Mouse (Mus musculus): Measurements from ENCODE around the gene Hnrnpl. TPM values are rescaled to one million over a fixed set of nuclear protein-coding genes. Genes with fewer than 3 reads are reported as not detected.

The Hnrnpl gene
- polyA plus RNA-seq, 1 experiment from 2014 or later: 279 TPM

DNA sequence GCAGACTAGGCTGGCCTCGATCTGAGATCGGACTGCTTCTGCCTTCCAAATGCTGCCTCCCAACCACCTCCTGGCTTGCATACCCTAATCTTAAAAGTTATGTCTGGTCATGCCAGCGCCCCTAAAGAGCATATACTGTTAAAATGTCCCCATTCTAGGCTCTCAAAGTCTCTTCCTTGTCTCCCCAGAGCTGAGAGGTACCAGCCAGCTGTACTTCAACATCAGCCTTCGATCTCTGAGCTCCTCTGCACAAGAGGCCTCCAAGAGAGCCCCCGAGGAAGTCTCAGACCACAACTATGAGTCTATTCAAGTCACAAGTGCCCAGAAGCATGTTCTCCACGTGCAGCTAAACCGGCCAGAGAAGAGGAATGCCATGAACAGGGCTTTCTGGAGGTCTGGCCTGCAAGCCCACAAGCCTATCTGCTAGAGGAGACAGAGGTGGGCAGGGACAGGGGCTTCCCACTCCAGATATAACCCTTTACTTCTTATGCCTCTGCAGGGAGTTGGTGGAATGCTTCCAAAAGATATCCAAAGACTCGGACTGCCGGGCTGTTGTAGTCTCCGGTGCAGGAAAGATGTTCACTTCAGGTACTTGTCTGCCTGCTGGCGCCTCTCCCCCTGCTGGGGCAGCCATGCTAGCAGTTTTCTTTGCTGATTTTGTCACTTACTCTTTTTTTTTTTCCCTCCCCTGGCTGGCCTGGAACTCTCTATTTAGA is 17.5 kb downstream of the Hnrnpl start:
- DNase-seq (ENCODE audit: low spot score): no peak
- Histone ChIP-seq H3K27ac (ENCODE audit: low read depth, low read length) (peak overlapping the region; percentile 74), H3K4me3 (ENCODE audit: low read depth, low read length) (peak overlapping the region; percentile 61), H3K9me3 (ENCODE audit: control insufficient read depth, low read length) (no peaks in the 10 kb centered on the region), H3K36me3 (ENCODE audit: control insufficient read depth, insufficient read depth, low read length) (peaks cover 22% of the 10 kb centered on the region), H3K4me1 (replicated peaks; ENCODE audit: control insufficient read depth, insufficient read depth, low read length) (peaks cover 15% of the 10 kb centered on the region), H3K27me3 (replicated peaks; ENCODE audit: control insufficient read depth, insufficient read depth, low read length) (no peaks in the 10 kb centered on the region), H3K9ac (ENCODE audit: low read depth, low read length) (peak overlapping the region; percentile 77), H3K4me2 (peak overlapping the region; percentile 79)
- 0 out of 2 replicates have a peak, but pooled peaks have one; percentile 23 for ATAC-seq (replicated peaks; ENCODE audit: low FRiP score)
- WGBS: 52% methylated on average over 11 of the region's 11 CpGs

DNA sequence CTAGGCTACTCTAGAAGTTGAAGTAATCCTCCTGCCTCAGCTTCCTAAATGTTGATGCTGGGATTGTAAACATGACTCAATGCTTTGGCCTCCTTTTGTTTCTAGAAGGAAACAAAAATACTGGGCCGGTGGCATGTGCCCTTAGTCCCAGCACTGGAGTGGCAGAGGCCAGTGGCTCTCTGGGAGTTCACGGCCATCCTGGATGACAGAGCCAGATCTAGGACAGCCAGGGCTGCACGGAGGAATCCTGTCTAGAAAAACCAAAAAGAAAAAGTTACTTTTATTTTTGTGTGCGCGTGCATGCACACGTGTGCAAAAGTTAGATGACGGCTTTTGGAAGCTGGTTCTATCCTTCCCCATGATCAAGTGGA is 18.0 kb downstream of the Hnrnpl start:
- H3K36me3 ChIP-seq (ENCODE audit: control insufficient read depth, insufficient read depth, low read length): peaks cover 20% of the 10 kb centered on the region
- H3K27ac ChIP-seq (ENCODE audit: low read depth, low read length): peak overlapping the region; percentile 74
- DNase-seq (ENCODE audit: low spot score) (no peak), ATAC-seq (replicated peaks; ENCODE audit: low FRiP score) (no peak)
- no peaks in the 10 kb centered on the region for H3K27me3 ChIP-seq (replicated peaks; ENCODE audit: control insufficient read depth, insufficient read depth, low read length)
- H3K4me1 ChIP-seq (replicated peaks; ENCODE audit: control insufficient read depth, insufficient read depth, low read length): peaks cover 16% of the 10 kb centered on the region
- peak overlapping the region; percentile 79 for H3K4me2 ChIP-seq
- H3K4me3 ChIP-seq (ENCODE audit: low read depth, low read length): no peak overlapping the region
- H3K9ac ChIP-seq (ENCODE audit: low read depth, low read length): peak overlapping the region; percentile 77
- 91% methylated on average over 7 of the region's 7 CpGs for WGBS
- H3K9me3 ChIP-seq (ENCODE audit: control insufficient read depth, low read length): no peaks in the 10 kb centered on the region

DNA sequence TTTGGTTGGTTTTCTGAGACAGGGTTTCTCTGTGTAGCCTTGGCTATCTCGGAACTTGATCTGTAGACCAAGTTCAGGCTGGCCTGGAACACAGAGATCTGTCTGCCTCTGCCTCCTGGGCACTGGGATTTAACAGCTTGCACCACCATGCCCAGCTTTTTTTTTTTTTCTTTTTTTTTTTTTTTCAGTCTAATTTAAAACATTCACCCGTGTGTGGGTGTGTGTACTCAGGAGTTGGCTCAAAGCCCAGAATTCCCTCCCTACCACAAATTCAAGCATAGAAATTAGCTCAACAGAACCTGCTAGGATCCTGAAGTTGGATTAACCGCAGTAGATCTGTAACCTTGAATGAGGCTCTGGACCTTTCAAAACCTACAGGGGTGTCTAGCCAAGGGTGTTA is 19.0 kb downstream of the Hnrnpl start:
- Histone ChIP-seq H3K36me3 (ENCODE audit: control insufficient read depth, insufficient read depth, low read length) (peaks cover 16% of the 10 kb centered on the region), H3K4me1 (replicated peaks; ENCODE audit: control insufficient read depth, insufficient read depth, low read length) (peaks cover 18% of the 10 kb centered on the region), H3K9me3 (ENCODE audit: control insufficient read depth, low read length) (no peaks in the 10 kb centered on the region), H3K27me3 (replicated peaks; ENCODE audit: control insufficient read depth, insufficient read depth, low read length) (no peaks in the 10 kb centered on the region), H3K4me2 (no peak overlapping the region), H3K4me3 (ENCODE audit: low read depth, low read length) (no peak overlapping the region), H3K27ac (ENCODE audit: low read depth, low read length) (no peak overlapping the region), H3K9ac (ENCODE audit: low read depth, low read length) (no peak overlapping the region)
- 75% methylated on average over 3 of the region's 3 CpGs for WGBS
- ATAC-seq (replicated peaks; ENCODE audit: low FRiP score) (no peak), DNase-seq (ENCODE audit: low spot score) (no peak)

DNA sequence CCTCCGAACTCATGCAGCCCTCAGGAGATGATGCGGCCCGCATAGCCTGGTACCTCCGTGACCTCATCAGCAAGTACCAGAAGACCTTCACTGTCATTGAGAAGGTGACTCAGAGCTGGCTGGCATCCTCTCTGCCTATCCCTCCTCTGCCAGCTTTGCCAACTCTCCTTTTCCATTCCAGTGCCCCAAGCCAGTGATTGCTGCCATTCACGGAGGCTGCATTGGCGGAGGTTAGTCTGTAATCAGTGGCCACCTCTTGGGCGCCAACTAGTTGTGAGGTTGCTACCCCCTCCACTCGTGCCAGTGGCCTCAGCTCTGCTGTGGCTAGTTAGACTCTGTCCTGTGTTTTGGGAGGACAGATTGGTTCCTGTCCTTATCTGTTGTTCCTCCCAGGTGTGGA is 21.5 kb downstream of the Hnrnpl start:
- ATAC-seq (replicated peaks; ENCODE audit: low FRiP score) (no peak), DNase-seq (ENCODE audit: low spot score) (no peak)
- H3K4me1 ChIP-seq (replicated peaks; ENCODE audit: control insufficient read depth, insufficient read depth, low read length): peaks cover 15% of the 10 kb centered on the region
- peaks cover 13% of the 10 kb centered on the region for H3K36me3 ChIP-seq (ENCODE audit: control insufficient read depth, insufficient read depth, low read length)
- no peak overlapping the region for H3K9ac ChIP-seq (ENCODE audit: low read depth, low read length)
- no peak overlapping the region for H3K27ac ChIP-seq (ENCODE audit: low read depth, low read length)
- H3K27me3 ChIP-seq (replicated peaks; ENCODE audit: control insufficient read depth, insufficient read depth, low read length): no peaks in the 10 kb centered on the region
- no peaks in the 10 kb centered on the region for H3K9me3 ChIP-seq (ENCODE audit: control insufficient read depth, low read length)
- 89% methylated on average over 8 of the region's 8 CpGs for WGBS
- H3K4me3 ChIP-seq (ENCODE audit: low read depth, low read length): no peak overlapping the region
- no peak overlapping the region for H3K4me2 ChIP-seq

DNA sequence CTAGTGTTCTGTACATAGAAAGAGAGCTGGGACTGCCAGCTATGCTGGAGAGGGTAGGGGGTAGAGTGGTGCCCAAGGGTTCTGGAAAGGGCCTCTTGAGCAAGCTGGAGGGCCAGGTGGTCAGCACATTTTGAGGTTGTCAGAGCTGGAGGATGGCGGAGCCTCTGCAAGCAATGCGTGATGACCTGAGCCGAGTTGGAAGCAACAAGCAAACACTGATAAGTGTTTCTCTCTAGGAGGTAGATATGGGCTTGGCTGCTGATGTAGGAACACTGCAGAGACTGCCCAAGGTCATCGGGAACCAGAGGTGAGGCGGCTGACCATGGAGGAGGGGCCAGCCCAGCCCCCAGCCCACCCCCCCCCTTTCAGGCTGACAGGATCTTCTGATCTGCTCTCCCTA is 22.6 kb downstream of the Hnrnpl start:
- H3K9ac ChIP-seq (ENCODE audit: low read depth, low read length): no peak overlapping the region
- ATAC-seq (replicated peaks; ENCODE audit: low FRiP score): no peak
- H3K9me3 ChIP-seq (ENCODE audit: control insufficient read depth, low read length): no peaks in the 10 kb centered on the region
- H3K4me3 ChIP-seq (ENCODE audit: low read depth, low read length): no peak overlapping the region
- H3K36me3 ChIP-seq (ENCODE audit: control insufficient read depth, insufficient read depth, low read length): peaks cover 13% of the 10 kb centered on the region
- 76% methylated on average over 5 of the region's 5 CpGs for WGBS
- no peak overlapping the region for H3K27ac ChIP-seq (ENCODE audit: low read depth, low read length)
- H3K27me3 ChIP-seq (replicated peaks; ENCODE audit: control insufficient read depth, insufficient read depth, low read length): no peaks in the 10 kb centered on the region
- no peak overlapping the region for H3K4me2 ChIP-seq
- DNase-seq (ENCODE audit: low spot score): no peak
- peaks cover 10% of the 10 kb centered on the region for H3K4me1 ChIP-seq (replicated peaks; ENCODE audit: control insufficient read depth, insufficient read depth, low read length)

DNA sequence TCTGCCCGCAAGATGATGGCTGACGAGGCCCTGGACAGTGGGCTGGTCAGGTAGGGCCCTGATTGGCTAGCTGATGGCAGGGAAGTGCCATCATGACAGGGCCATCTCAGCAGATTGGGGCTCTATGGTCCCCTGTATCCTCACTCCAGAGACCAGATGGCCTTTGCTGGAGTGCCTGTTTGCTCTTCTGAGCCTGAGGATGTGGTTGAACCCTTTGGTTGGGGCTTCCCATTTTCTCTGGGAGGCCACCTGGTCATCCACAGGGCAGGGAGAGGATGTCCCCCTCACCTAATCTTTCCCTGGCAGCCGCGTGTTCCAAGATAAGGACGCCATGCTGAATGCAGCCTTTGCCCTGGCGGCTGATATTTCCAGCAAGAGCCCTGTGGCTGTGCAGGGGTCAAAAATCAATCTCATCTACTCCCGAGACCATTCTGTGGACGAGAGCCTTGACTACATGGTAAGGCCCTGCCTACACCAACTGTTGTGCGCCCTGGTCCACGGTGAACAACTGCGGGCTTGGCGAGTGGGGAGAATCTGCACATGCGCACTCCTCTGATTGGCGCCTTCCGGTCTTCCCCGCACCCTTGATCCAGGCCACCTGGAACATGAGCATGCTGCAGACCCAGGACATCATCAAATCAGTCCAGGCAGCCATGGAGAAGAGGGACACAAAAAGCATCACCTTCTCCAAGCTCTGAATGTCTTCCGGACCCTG is 23.2 kb downstream of the Hnrnpl start:
- Histone ChIP-seq H3K27me3 (replicated peaks; ENCODE audit: control insufficient read depth, insufficient read depth, low read length) (no peaks in the 10 kb centered on the region), H3K9ac (ENCODE audit: low read depth, low read length) (no peak overlapping the region), H3K4me1 (replicated peaks; ENCODE audit: control insufficient read depth, insufficient read depth, low read length) (peaks cover 8% of the 10 kb centered on the region), H3K4me3 (ENCODE audit: low read depth, low read length) (no peak overlapping the region), H3K27ac (ENCODE audit: low read depth, low read length) (no peak overlapping the region), H3K9me3 (ENCODE audit: control insufficient read depth, low read length) (no peaks in the 10 kb centered on the region), H3K4me2 (no peak overlapping the region), H3K36me3 (ENCODE audit: control insufficient read depth, insufficient read depth, low read length) (peaks cover 13% of the 10 kb centered on the region)
- ATAC-seq (replicated peaks; ENCODE audit: low FRiP score) (no peak), DNase-seq (ENCODE audit: low spot score) (no peak)
- WGBS: 68% methylated on average over 17 of the region's 17 CpGs

DNA sequence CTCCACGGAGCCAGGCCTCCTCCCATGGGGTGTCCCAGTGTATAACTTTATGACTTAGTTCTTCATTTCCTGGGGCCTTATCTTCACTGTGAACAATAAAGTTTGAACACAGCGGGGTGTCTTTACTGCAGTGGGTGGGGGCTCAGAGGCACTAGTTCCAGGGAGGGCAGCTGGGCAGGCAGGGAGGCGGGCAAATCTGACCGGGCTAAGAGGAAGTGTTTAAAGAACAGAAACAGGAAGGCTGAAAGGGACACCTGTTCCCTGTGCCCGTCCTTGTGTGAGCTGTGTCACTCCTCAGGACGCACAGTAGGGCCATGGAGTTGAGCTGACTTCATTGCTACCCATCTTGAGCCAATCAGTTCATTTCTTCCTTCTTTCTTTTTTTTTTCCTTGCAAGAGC is 23.8 kb downstream of the Hnrnpl start:
- no peak overlapping the region for H3K9ac ChIP-seq (ENCODE audit: low read depth, low read length)
- H3K4me2 ChIP-seq: no peak overlapping the region
- peaks cover 8% of the 10 kb centered on the region for H3K4me1 ChIP-seq (replicated peaks; ENCODE audit: control insufficient read depth, insufficient read depth, low read length)
- 62% methylated on average over 6 of the region's 6 CpGs for WGBS
- H3K36me3 ChIP-seq (ENCODE audit: control insufficient read depth, insufficient read depth, low read length): peaks cover 13% of the 10 kb centered on the region
- no peak overlapping the region for H3K27ac ChIP-seq (ENCODE audit: low read depth, low read length)
- ATAC-seq (replicated peaks; ENCODE audit: low FRiP score) (no peak), DNase-seq (ENCODE audit: low spot score) (no peak)
- H3K27me3 ChIP-seq (replicated peaks; ENCODE audit: control insufficient read depth, insufficient read depth, low read length): no peaks in the 10 kb centered on the region
- no peak overlapping the region for H3K4me3 ChIP-seq (ENCODE audit: low read depth, low read length)
- H3K9me3 ChIP-seq (ENCODE audit: control insufficient read depth, low read length): no peaks in the 10 kb centered on the region

DNA sequence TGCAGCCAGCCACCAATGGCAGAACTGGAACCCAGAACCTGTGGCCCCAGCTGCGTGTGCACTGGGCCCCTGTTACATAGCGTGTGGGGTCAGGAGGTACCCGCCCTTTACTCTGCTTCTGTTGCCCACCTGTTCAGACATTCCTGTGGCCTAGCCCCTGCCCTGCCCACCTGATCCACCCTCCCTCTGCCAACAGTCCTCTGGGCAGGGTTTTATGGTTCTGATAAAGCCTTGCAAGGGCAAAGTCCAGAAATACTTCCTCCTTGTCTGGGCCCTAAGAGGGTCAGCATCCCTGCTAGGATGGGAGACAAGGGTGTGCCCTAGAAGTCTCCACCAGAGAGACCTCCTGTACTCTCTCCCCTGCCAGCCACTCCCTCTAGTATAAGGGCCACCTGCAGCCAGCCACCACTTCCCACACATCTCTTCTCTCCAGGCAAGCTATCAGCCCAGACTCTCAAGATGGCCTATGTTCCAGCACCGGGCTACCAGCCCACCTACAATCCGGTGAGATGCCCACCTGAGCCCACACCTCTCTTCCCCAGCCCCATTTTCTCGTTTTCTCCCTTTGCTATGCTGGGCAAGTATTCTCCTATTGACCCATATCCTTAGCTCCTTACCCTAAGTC is 25.5 kb downstream of the Hnrnpl start, which contains the start of gene Lgals4:
TSS of gene Lgals4 (plus strand) at position 132 of the 625 bp plus-strand sequence.
- no peak for ATAC-seq (replicated peaks; ENCODE audit: low FRiP score)
- 76% methylated on average over 6 of the region's 6 CpGs for WGBS

More for the DNA sequence above, 25.5 kb downstream of the Hnrnpl start, which contains the start of gene Lgals4:
- Histone ChIP-seq H3K9me3 (ENCODE audit: control insufficient read depth, low read length) (no peaks in the 10 kb centered on the region), H3K4me2 (no peak within 1 kb of the TSS), H3K27ac (ENCODE audit: low read depth, low read length) (no peak within 1 kb of the TSS), H3K36me3 (ENCODE audit: control insufficient read depth, insufficient read depth, low read length) (peaks cover 13% of the 10 kb centered on the region), H3K27me3 (replicated peaks; ENCODE audit: control insufficient read depth, insufficient read depth, low read length) (no peaks in the 10 kb centered on the region), H3K4me3 (ENCODE audit: low read depth, low read length) (no peak within 1 kb of the TSS), H3K9ac (ENCODE audit: low read depth, low read length) (no peak within 1 kb of the TSS), H3K4me1 (replicated peaks; ENCODE audit: control insufficient read depth, insufficient read depth, low read length) (peaks cover 8% of the 10 kb centered on the region)
- no peak for DNase-seq (ENCODE audit: low spot score)

Measured in liver, embryonic 11.5 days (tissue).